In the genomic region with DNA sequence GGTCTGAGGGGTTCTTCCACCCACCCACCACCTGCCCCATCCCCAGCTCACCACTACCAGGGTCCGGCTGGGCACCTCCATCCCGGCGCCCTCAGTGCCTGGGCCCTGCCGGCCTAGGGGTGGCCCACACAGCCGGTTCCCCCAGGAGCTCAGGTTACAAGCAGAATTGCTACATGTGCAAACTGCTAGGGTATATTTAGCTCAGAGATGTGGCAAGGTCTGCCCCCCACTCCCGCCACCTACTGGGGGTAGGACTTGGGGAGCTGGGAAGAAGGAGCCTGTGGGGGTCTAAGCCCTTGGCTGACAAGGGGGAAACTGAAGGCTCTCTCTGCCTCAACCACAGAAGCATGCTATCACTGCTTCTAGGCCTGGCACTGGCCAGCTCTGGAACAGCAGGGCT, we compare ENCODE assay signal across 18 mouse cellular contexts. TPM values are rescaled to one million over a fixed set of nuclear protein-coding genes. Genes with fewer than 3 reads are reported as not detected.
DNase-seq lines count a peak whose midpoint lies in the region; ATAC-seq and TF ChIP-seq lines count a peak whose summit lies in the region.
"Had no signal": no experiment of that assay in that cellular context is flagged by ENCODE, and none has a peak within 500 bp of the region (broad histone marks: within the 10 kb centered on the region; RNA-seq: fewer than 3 reads in every experiment).

No protein-coding gene starts in this region.

- H3K4me3 ChIP-seq in hindbrain, embryonic 13.5 days, result no peak overlapping the region
- no peak overlapping the region for H3K4me3 ChIP-seq in hindbrain, postnatal 0 days (ENCODE audit: low read length)
- H3K4me3 ChIP-seq in embryonic facial prominence, embryonic 10.5 days, result no peak overlapping the region
- no peak overlapping the region for H3K4me3 ChIP-seq in midbrain, embryonic 12.5 days
- no peak overlapping the region for H3K4me3 ChIP-seq in liver, postnatal 0 days (ENCODE audit: low read depth, low read length)
- H3K4me3 ChIP-seq: kidney, embryonic 15.5 days; liver, embryonic 12.5 days had no signal

- ATAC-seq in hindbrain, embryonic 13.5 days (ENCODE audit: low FRiP score), result no peak
- ATAC-seq in hindbrain, postnatal 0 days, result no peak
- ATAC-seq in midbrain, embryonic 12.5 days (ENCODE audit: low FRiP score, low read depth), result no peak
- ATAC-seq in liver, postnatal 0 days, result no peak
- ATAC-seq: inflammation-experienced regulatory T-cells, adult 6 months; liver, embryonic 12.5 days had no signal

- TF ChIP-seq EP300 in liver, postnatal 0 days (IDR thresholded peaks at IDR 0.05; ENCODE audit: low read depth), result no peak

- peaks cover 44% of the 10 kb centered on the region for H3K4me1 ChIP-seq in hindbrain, embryonic 13.5 days (replicated peaks)
- H3K4me1 ChIP-seq in hindbrain, postnatal 0 days (ENCODE audit: insufficient read depth, low read length), result peaks cover 16% of the 10 kb centered on the region
- H3K4me1 ChIP-seq in embryonic facial prominence, embryonic 10.5 days, result peaks cover 58% of the 10 kb centered on the region
- peaks cover 43% of the 10 kb centered on the region for H3K4me1 ChIP-seq in midbrain, embryonic 12.5 days
- peaks cover 11% of the 10 kb centered on the region for H3K4me1 ChIP-seq in liver, postnatal 0 days (ENCODE audit: insufficient read depth)

- WGBS in hindbrain, embryonic 13.5 days, result 80% methylated on average over 6 of the region's 6 CpGs
- WGBS in hindbrain, postnatal 0 days, result 69% methylated on average over 6 of the region's 6 CpGs
- 61% methylated on average over 6 of the region's 6 CpGs for WGBS in embryonic facial prominence, embryonic 10.5 days
- 62% methylated on average over 6 of the region's 6 CpGs for WGBS in midbrain, embryonic 12.5 days
- WGBS in liver, postnatal 0 days (ENCODE audit: insufficient replicate concordance), result 59% methylated on average over 6 of the region's 6 CpGs

- peaks cover 56% of the 10 kb centered on the region for H3K36me3 ChIP-seq in hindbrain, embryonic 13.5 days
- peaks cover 37% of the 10 kb centered on the region; the same call in 1 of the 2 replicates for H3K36me3 ChIP-seq in hindbrain, postnatal 0 days (ENCODE audit: insufficient read depth, low read length)
- H3K36me3 ChIP-seq in embryonic facial prominence, embryonic 10.5 days (replicated peaks), result peaks cover 43% of the 10 kb centered on the region
- H3K36me3 ChIP-seq in midbrain, embryonic 12.5 days, result peaks cover 41% of the 10 kb centered on the region
- H3K36me3 ChIP-seq in liver, postnatal 0 days (replicated peaks; ENCODE audit: insufficient read depth, low read length), result no peaks in the 10 kb centered on the region
- H3K36me3 ChIP-seq: liver, embryonic 12.5 days had no signal

- no peaks in the 10 kb centered on the region for H3K27me3 ChIP-seq in hindbrain, embryonic 13.5 days
- H3K27me3 ChIP-seq in hindbrain, postnatal 0 days (ENCODE audit: insufficient read depth, low read length), result no peaks in the 10 kb centered on the region
- peaks cover 26% of the 10 kb centered on the region for H3K27me3 ChIP-seq in embryonic facial prominence, embryonic 10.5 days (replicated peaks; ENCODE audit: low read depth, poor library complexity, severe bottlenecking)
- peaks cover 8% of the 10 kb centered on the region; the same call in 1 of the 2 replicates for H3K27me3 ChIP-seq in midbrain, embryonic 12.5 days
- peaks cover 11% of the 10 kb centered on the region for H3K27me3 ChIP-seq in liver, postnatal 0 days (ENCODE audit: insufficient read depth, low read length)
- H3K27me3 ChIP-seq: kidney, embryonic 15.5 days had no signal

- DNase-seq in hindbrain, postnatal 0 days (ENCODE audit: low spot score), result no peak
- DNase-seq in 416B (ENCODE audit: low read depth), result peak; percentile 54
- no peak for DNase-seq in embryonic facial prominence, embryonic 10.5 days (ENCODE audit: low spot score)
- no peak for DNase-seq in liver, postnatal 0 days
- DNase-seq in urinary bladder, postnatal 36 days (ENCODE audit: low spot score in 2 of 2), result no peak
- DNase-seq: cerebellum, adult 11-12 months; layer of hippocampus, adult 9-11 months; left cerebral cortex, postnatal 4 days; lung, postnatal 14 days; right cerebral cortex, postnatal 25 days; thymus, adult 2 months had no signal

- TF ChIP-seq CTCF in hindbrain, postnatal 0 days (IDR thresholded peaks at IDR 0.05; ENCODE audit: low read depth), result no peak
- TF ChIP-seq CTCF in liver, postnatal 0 days (IDR thresholded peaks at IDR 0.05; ENCODE audit: low read depth), result no peak

- H3K4me2 ChIP-seq in hindbrain, embryonic 13.5 days, result no peak overlapping the region
- H3K4me2 ChIP-seq in hindbrain, postnatal 0 days (ENCODE audit: low read depth, low read length), result no peak overlapping the region
- no peak overlapping the region; the same call in 1 of the 2 replicates for H3K4me2 ChIP-seq in midbrain, embryonic 12.5 days (replicated peaks)
- no peak overlapping the region for H3K4me2 ChIP-seq in liver, postnatal 0 days (ENCODE audit: low read depth, low read length)
- H3K4me2 ChIP-seq: kidney, embryonic 15.5 days; liver, embryonic 12.5 days had no signal

- 0 out of 2 replicates have a peak overlapping the region, but pooled peaks have one; percentile 29 for H3K9ac ChIP-seq in hindbrain, embryonic 13.5 days
- no peak overlapping the region for H3K9ac ChIP-seq in hindbrain, postnatal 0 days (replicated peaks; ENCODE audit: low read length)
- H3K9ac ChIP-seq in midbrain, embryonic 12.5 days (replicated peaks), result peak overlapping the region; percentile 31; the same call in 1 of the 2 replicates
- no peak overlapping the region for H3K9ac ChIP-seq in liver, postnatal 0 days (replicated peaks)
- H3K9ac ChIP-seq: kidney, embryonic 15.5 days; liver, embryonic 12.5 days had no signal

- no peaks in the 10 kb centered on the region for H3K9me3 ChIP-seq in hindbrain, embryonic 13.5 days
- no peaks in the 10 kb centered on the region for H3K9me3 ChIP-seq in hindbrain, postnatal 0 days (ENCODE audit: low read length)
- no peaks in the 10 kb centered on the region for H3K9me3 ChIP-seq in embryonic facial prominence, embryonic 10.5 days
- no peaks in the 10 kb centered on the region for H3K9me3 ChIP-seq in midbrain, embryonic 12.5 days
- no peaks in the 10 kb centered on the region for H3K9me3 ChIP-seq in liver, postnatal 0 days (ENCODE audit: low read length)
- H3K9me3 ChIP-seq: kidney, embryonic 15.5 days; liver, embryonic 12.5 days had no signal

- no peak overlapping the region for H3K27ac ChIP-seq in hindbrain, embryonic 13.5 days
- H3K27ac ChIP-seq in hindbrain, postnatal 0 days, result no peak overlapping the region
- peak overlapping the region; percentile 64; the same call in 1 of the 2 replicates for H3K27ac ChIP-seq in embryonic facial prominence, embryonic 10.5 days (replicated peaks)
- peak overlapping the region; percentile 80 for H3K27ac ChIP-seq in midbrain, embryonic 12.5 days (replicated peaks)
- no peak overlapping the region for H3K27ac ChIP-seq in liver, postnatal 0 days (ENCODE audit: low read depth)
- H3K27ac ChIP-seq: kidney, embryonic 15.5 days; liver, embryonic 12.5 days had no signal

RNA-seq across cellular contexts. Expression of a gene that starts 4.6 kb away (rescaled TPM):
- 51.6 and 57.4 TPM in 2 replicates for polyA plus RNA-seq in hindbrain, embryonic 13.5 days (2015; fragmentation: Nextera tagmentation; extraction: Ambion mirVana)
- 83.4 and 84.4 TPM in 2 replicates for total RNA-seq in hindbrain, postnatal 0 days (2014; rRNA removed)
- 43.1 and 51.0 TPM in 2 replicates for polyA plus RNA-seq in hindbrain, postnatal 0 days (2015; fragmentation: Nextera tagmentation; extraction: Ambion mirVana)
- 5.3 and 5.7 TPM in 2 replicates for polyA plus RNA-seq in embryonic facial prominence, embryonic 10.5 days (2016; fragmentation: Nextera tagmentation; extraction: Ambion mirVana)
- 34.3 and 35.2 TPM in 2 replicates for polyA plus RNA-seq in midbrain, embryonic 12.5 days (2016; fragmentation: Nextera tagmentation; extraction: Ambion mirVana)
- polyA plus RNA-seq in liver, postnatal 0 days (2015; fragmentation: Nextera tagmentation; extraction: Ambion mirVana), result 0.23 and 0.77 TPM in 2 replicates
- total RNA-seq: common myeloid progenitor, adult 5-6 weeks had no signal

RNA-seq across cellular contexts. Expression of a gene that starts 8.3 kb away (rescaled TPM):
- polyA plus RNA-seq in hindbrain, embryonic 13.5 days (2015; fragmentation: Nextera tagmentation; extraction: Ambion mirVana), result 689 and 706 TPM in 2 replicates
- 462 and 515 TPM in 2 replicates for total RNA-seq in hindbrain, postnatal 0 days (2014; rRNA removed)
- 650 and 673 TPM in 2 replicates for polyA plus RNA-seq in hindbrain, postnatal 0 days (2015; fragmentation: Nextera tagmentation; extraction: Ambion mirVana)
- polyA plus RNA-seq in embryonic facial prominence, embryonic 10.5 days (2016; fragmentation: Nextera tagmentation; extraction: Ambion mirVana), result 1,206 and 1,219 TPM in 2 replicates
- polyA plus RNA-seq in midbrain, embryonic 12.5 days (2016; fragmentation: Nextera tagmentation; extraction: Ambion mirVana), result 741 and 746 TPM in 2 replicates
- polyA plus RNA-seq in liver, postnatal 0 days (2015; fragmentation: Nextera tagmentation; extraction: Ambion mirVana), result 568 TPM in 2 replicates

RNA-seq across cellular contexts. Expression of a gene that starts 22.2 kb away (rescaled TPM):
- polyA plus RNA-seq in hindbrain, embryonic 13.5 days (2015; fragmentation: Nextera tagmentation; extraction: Ambion mirVana), result 10.7 TPM in 2 replicates
- 2.0 and 2.6 TPM in 2 replicates for total RNA-seq in hindbrain, postnatal 0 days (2014; rRNA removed)
- polyA plus RNA-seq in hindbrain, postnatal 0 days (2015; fragmentation: Nextera tagmentation; extraction: Ambion mirVana), result 3.6 and 4.8 TPM in 2 replicates
- 15.6 and 19.2 TPM in 2 replicates for polyA plus RNA-seq in embryonic facial prominence, embryonic 10.5 days (2016; fragmentation: Nextera tagmentation; extraction: Ambion mirVana)
- polyA plus RNA-seq in midbrain, embryonic 12.5 days (2016; fragmentation: Nextera tagmentation; extraction: Ambion mirVana), result 6.3 and 7.4 TPM in 2 replicates
- 9.9 and 10.0 TPM in 2 replicates for polyA plus RNA-seq in liver, postnatal 0 days (2015; fragmentation: Nextera tagmentation; extraction: Ambion mirVana)

RNA-seq across cellular contexts. Expression of a gene that starts 32.0 kb away (rescaled TPM):
- 0.60 and 0.89 TPM in 2 replicates for polyA plus RNA-seq in hindbrain, embryonic 13.5 days (2015; fragmentation: Nextera tagmentation; extraction: Ambion mirVana)
- 1.5 and 3.8 TPM in 2 replicates for total RNA-seq in hindbrain, postnatal 0 days (2014; rRNA removed)
- polyA plus RNA-seq in hindbrain, postnatal 0 days (2015; fragmentation: Nextera tagmentation; extraction: Ambion mirVana), result 4.2 and 4.6 TPM in 2 replicates
- polyA plus RNA-seq in embryonic facial prominence, embryonic 10.5 days (2016; fragmentation: Nextera tagmentation; extraction: Ambion mirVana), result 0.07 and 0.13 TPM in 2 replicates
- polyA plus RNA-seq in midbrain, embryonic 12.5 days (2016; fragmentation: Nextera tagmentation; extraction: Ambion mirVana), result 0.34 and 0.48 TPM in 2 replicates
- 0.75 TPM in 2 replicates for polyA plus RNA-seq in liver, postnatal 0 days (2015; fragmentation: Nextera tagmentation; extraction: Ambion mirVana)

RNA-seq across cellular contexts. Expression of a gene that starts 35.0 kb away (rescaled TPM):
- 4.2 and 5.2 TPM in 2 replicates for polyA plus RNA-seq in hindbrain, embryonic 13.5 days (2015; fragmentation: Nextera tagmentation; extraction: Ambion mirVana)
- 4.4 and 6.9 TPM in 2 replicates for total RNA-seq in hindbrain, postnatal 0 days (2014; rRNA removed)
- polyA plus RNA-seq in hindbrain, postnatal 0 days (2015; fragmentation: Nextera tagmentation; extraction: Ambion mirVana), result 5.8 and 6.1 TPM in 2 replicates
- polyA plus RNA-seq in embryonic facial prominence, embryonic 10.5 days (2016; fragmentation: Nextera tagmentation; extraction: Ambion mirVana), result 0.25 and 0.47 TPM in 2 replicates
- 0.62 and 0.73 TPM in 2 replicates for polyA plus RNA-seq in midbrain, embryonic 12.5 days (2016; fragmentation: Nextera tagmentation; extraction: Ambion mirVana)
- polyA plus RNA-seq in liver, postnatal 0 days (2015; fragmentation: Nextera tagmentation; extraction: Ambion mirVana), result 0.07 and 0.13 TPM in 2 replicates
- total RNA-seq: common myeloid progenitor, adult 5-6 weeks; monocyte, adult 5-6 weeks had no signal

Comparison
In these comparisons a context has a peak if more than half of its experiments do, and no peak if none do; other contexts are left out.
1. H3K9ac ChIP-seq: peak in hindbrain, embryonic 13.5 days (single experiment) and midbrain, embryonic 12.5 days (single experiment); none in hindbrain, postnatal 0 days (single experiment) and liver, postnatal 0 days (single experiment).
2. H3K27ac ChIP-seq: peak in embryonic facial prominence, embryonic 10.5 days (single experiment) and midbrain, embryonic 12.5 days (single experiment); none in hindbrain, embryonic 13.5 days (single experiment), hindbrain, postnatal 0 days (single experiment) and liver, postnatal 0 days (single experiment).